Mouse (Mus musculus) midbrain, embryonic 14.5 days (tissue): ENCODE measurements at regions not wholly inside any gene's neighbourhood (a gene's known extent, or its start where the extent isn't known, plus 50 kb on each side); places are given as distances from the start of the nearest gene placed in this dataset.

ENCODE experiments used
- ATAC-seq: fragments of 200-750 bp; cut with Nextera tagmentation; 2 replicates; pipeline ENCODE4 v1.8.0; 2017; ENCODE audit warnings: moderate number of reproducible peaks, moderate library complexity; ENCODE audit not compliant: low FRiP score, low TSS enrichment
- DNase-seq: peaks from one replicate; pipeline ENCODE4 v3.0.0-alpha.2; 2015
- H3K27ac ChIP-seq: fragments of 300-500 bp; sonication (generic); replicated peaks from 2 replicates; pipeline ENCODE4 v1.5.1; 2014; ENCODE audit warnings: mild to moderate bottlenecking, low read depth, low read length, moderate library complexity
- H3K27me3 ChIP-seq: fragments of 300-500 bp; sonication (generic); 2 replicates; pipeline ENCODE4 v1.6.1; 2014; ENCODE audit warnings: low read length, control low read depth, mixed read lengths; ENCODE audit not compliant: control insufficient read depth, insufficient read depth
- H3K36me3 ChIP-seq: fragments of 300-500 bp; sonication (generic); 2 replicates; pipeline ENCODE4 v1.6.1; 2014; ENCODE audit warnings: low read length, control low read depth; ENCODE audit not compliant: control insufficient read depth, insufficient read depth
- H3K4me1 ChIP-seq: fragments of 300-500 bp; sonication (generic); 2 replicates; pipeline ENCODE4 v1.6.1; 2014; ENCODE audit warnings: mild to moderate bottlenecking, antibody characterized with exemption, low read length, control low read depth; ENCODE audit not compliant: control insufficient read depth, insufficient read depth
- H3K4me2 ChIP-seq: fragments of 300-500 bp; sonication (generic); 2 replicates; pipeline ENCODE4 v1.6.1; 2014; ENCODE audit warnings: mild to moderate bottlenecking, low read length, moderate library complexity
- H3K4me3 ChIP-seq: fragments of 300-500 bp; sonication (generic); replicated peaks from 2 replicates; pipeline ENCODE4 v1.5.1; 2014; ENCODE audit warnings: low read depth, low read length
- H3K9ac ChIP-seq: fragments of 300-500 bp; sonication (generic); replicated peaks from 2 replicates; pipeline ENCODE4 v1.6.1; 2014; ENCODE audit warnings: mild to moderate bottlenecking, low read length, moderate library complexity
- H3K9me3 ChIP-seq: fragments of 300-500 bp; sonication (generic); 2 replicates; pipeline ENCODE4 v1.6.1; 2016; ENCODE audit warnings: low read length, control low read depth, mixed read lengths; ENCODE audit not compliant: control insufficient read depth
- WGBS: fragments of 180-500 bp; shearing (Covaris S2); extraction: QIAGEN DNeasy Blood & Tissue Kit; methylation state at CpG from one replicate; pipeline ENCODE4 v1.1.7; 2014; 5-methylcytosine and 5-hydroxymethylcytosine counted together

GRCm38 (mm10) chr5:40282330-40282729 lies 527.1 kb upstream of the Hs3st1 start:
- DNase-seq (no peak), ATAC-seq (no peak)
- H3K4me3 ChIP-seq = no peak overlapping the region
- H3K27ac ChIP-seq = no peak overlapping the region
- whole genome bisulfite sequencing = 43% methylated on average over 2 of the region's 2 CpGs
- H3K9me3 ChIP-seq = no peaks in the 10 kb centered on the region
- H3K4me2 ChIP-seq = no peak overlapping the region
- no peaks in the 10 kb centered on the region for H3K27me3 ChIP-seq
- H3K9ac ChIP-seq = no peak overlapping the region
- no peaks in the 10 kb centered on the region for H3K36me3 ChIP-seq
- no peaks in the 10 kb centered on the region for H3K4me1 ChIP-seq

- H3K4me1 ChIP-seq = no peaks in the 10 kb centered on the region
- no peak overlapping the region for H3K9ac ChIP-seq
- WGBS = 76% methylated on average over 3 of the region's 3 CpGs
- DNase-seq = no peak
- no peak for ATAC-seq
- H3K27ac ChIP-seq = no peak overlapping the region
- H3K4me3 ChIP-seq = no peak overlapping the region
- no peaks in the 10 kb centered on the region for H3K36me3 ChIP-seq
- H3K9me3 ChIP-seq = no peaks in the 10 kb centered on the region
- H3K4me2 ChIP-seq = no peak overlapping the region
- H3K27me3 ChIP-seq = no peaks in the 10 kb centered on the region
These were observed 491.4 kb upstream of the Hs3st1 start for GRCm38 (mm10) chr5:40246664-40247063.
